Mouse (Mus musculus) MEL (cell line): ENCODE data around the gene Tpcn2. TPM values are rescaled to one million over a fixed set of nuclear protein-coding genes. Genes with fewer than 3 reads are reported as not detected.

Source experiments
- DNase-seq: peaks from one replicate; pipeline ENCODE4 v3.0.0; 2011; ENCODE audit warnings: low read depth, low spot score
- H3K27ac ChIP-seq: 2 replicates; pipeline ENCODE4 v1.5.1; 2012; ENCODE audit warnings: low read depth, mild to moderate bottlenecking, control low read depth, low read length, moderate library complexity; ENCODE audit not compliant: control insufficient read depth
- H3K27me3 ChIP-seq, 2 experiments: fragments of 150-350 bp in 1 of 2; sonication (generic) in 1 of 2; 2 replicates each; pipeline ENCODE4 v1.6.1; 2012; ENCODE audit warnings: low read length in 2 of 2, mild to moderate bottlenecking in 2 of 2, improper control_type of control experiment in 1 of 2, moderate library complexity in 1 of 2; ENCODE audit not compliant: insufficient read depth in 2 of 2, control insufficient read depth in 1 of 2
- H3K36me3 ChIP-seq, 2 experiments: 2 replicates each; pipeline ENCODE4 v1.6.1; 2012 to 2014; ENCODE audit warnings: low read length in 2 of 2, improper control_type of control experiment in 1 of 2, inconsistent platforms in 1 of 2, mild to moderate bottlenecking in 1 of 2; ENCODE audit not compliant: insufficient read depth in 2 of 2, control insufficient read depth in 1 of 2
- H3K4me1 ChIP-seq, 2 experiments: fragments of 150-350 bp in 1 of 2; sonication (generic) in 1 of 2; 2 replicates each; pipeline ENCODE4 v1.6.1; 2012; ENCODE audit warnings: low read length in 2 of 2, improper control_type of control experiment in 1 of 2, mild to moderate bottlenecking in 1 of 2; ENCODE audit not compliant: insufficient read depth in 2 of 2, control insufficient read depth in 1 of 2
- H3K4me3 ChIP-seq, 2 experiments: fragments of 150-350 bp in 1 of 2; sonication (generic) in 1 of 2; 2 replicates each; pipeline ENCODE4 v1.5.1; 2012; ENCODE audit warnings: low read depth in 2 of 2, low read length in 2 of 2, mild to moderate bottlenecking in 2 of 2, moderate library complexity in 2 of 2, control low read depth in 1 of 2, improper control_type of control experiment in 1 of 2; ENCODE audit not compliant: control insufficient read depth in 1 of 2, insufficient read depth in 1 of 2
- H3K79me2 ChIP-seq: 2 replicates; pipeline ENCODE4 v1.6.1; 2012; ENCODE audit warnings: mild to moderate bottlenecking, low read length, moderate library complexity; ENCODE audit not compliant: control insufficient read depth, poor library complexity, insufficient read depth
- H3K9ac ChIP-seq: 2 replicates; pipeline ENCODE4 v1.6.1; 2012; ENCODE audit warnings: low read depth, mild to moderate bottlenecking, control low read depth, low read length, moderate library complexity; ENCODE audit not compliant: control insufficient read depth, poor library complexity, severe bottlenecking
- H3K9me3 ChIP-seq: fragments of 150-350 bp; sonication (generic); replicated peaks from 2 replicates; pipeline ENCODE4 v1.6.1; 2012; ENCODE audit warnings: mild to moderate bottlenecking, low read length, improper control_type of control experiment, moderate library complexity; ENCODE audit not compliant: insufficient read depth
- BHLHE40 ChIP-seq: IDR thresholded peaks from 2 replicates; pipeline ENCODE4 v1.6.1; 2012; ENCODE audit warnings: low read depth, mild to moderate bottlenecking, inconsistent platforms, low read length, improper control_type of control experiment, borderline replicate concordance
- CHD1 ChIP-seq: IDR thresholded peaks from 2 replicates; pipeline ENCODE4 v1.6.1; 2012; ENCODE audit warnings: low read depth, mild to moderate bottlenecking, inconsistent platforms, low read length, improper control_type of control experiment
- E2F4 ChIP-seq: IDR thresholded peaks from 2 replicates; pipeline ENCODE4 v1.6.1; 2011; ENCODE audit warnings: low read depth, low read length, improper control_type of control experiment, borderline replicate concordance
- HCFC1 ChIP-seq: IDR thresholded peaks from 2 replicates; pipeline ENCODE4 v1.6.1; 2012; ENCODE audit warnings: low read depth, mild to moderate bottlenecking, inconsistent platforms, low read length, improper control_type of control experiment, moderate library complexity
- JUND ChIP-seq: IDR thresholded peaks from 2 replicates; pipeline ENCODE4 v1.6.1; 2011; ENCODE audit warnings: low read depth, mild to moderate bottlenecking, improper control_type of control experiment, low read length
- MAFK ChIP-seq: IDR thresholded peaks from 2 replicates; pipeline ENCODE4 v1.6.1; 2011; ENCODE audit warnings: low read depth, mild to moderate bottlenecking, low read length, improper control_type of control experiment, borderline replicate concordance
- MAX ChIP-seq: IDR thresholded peaks from 2 replicates; pipeline ENCODE4 v1.6.1; 2011; ENCODE audit warnings: low read length, improper control_type of control experiment
- MEF2A ChIP-seq: IDR thresholded peaks from 2 replicates; pipeline ENCODE4 v1.6.1; 2014; ENCODE audit warnings: low read depth, mild to moderate bottlenecking, inconsistent platforms, low read length, improper control_type of control experiment; ENCODE audit not compliant: poor library complexity, insufficient replicate concordance, severe bottlenecking; ENCODE audit errors: extremely low read depth
- NELFE ChIP-seq: IDR thresholded peaks from 2 replicates; pipeline ENCODE4 v1.6.1; 2011; ENCODE audit warnings: low read depth, low read length, improper control_type of control experiment
- POLR2AphosphoS2 ChIP-seq: IDR thresholded peaks from 2 replicates; pipeline ENCODE4 v1.6.1; 2011; ENCODE audit warnings: low read length, improper control_type of control experiment
- POLR2AphosphoS5 ChIP-seq: IDR thresholded peaks from 2 replicates; pipeline ENCODE4 v1.6.1; 2012; ENCODE audit warnings: low read depth, borderline replicate concordance, mild to moderate bottlenecking, inconsistent platforms, low read length, moderate library complexity, mixed read lengths
- SIN3A ChIP-seq: IDR thresholded peaks from 2 replicates; pipeline ENCODE4 v1.6.1; 2012; ENCODE audit warnings: low read length, improper control_type of control experiment, inconsistent platforms
- TCF12 ChIP-seq: IDR thresholded peaks from 2 replicates; pipeline ENCODE4 v1.6.1; 2014; ENCODE audit warnings: low read depth, mild to moderate bottlenecking, inconsistent platforms, low read length, improper control_type of control experiment, moderate library complexity
- USF1 ChIP-seq: IDR thresholded peaks from 2 replicates; pipeline ENCODE4 v1.6.1; 2014; ENCODE audit warnings: low read depth, mild to moderate bottlenecking, inconsistent platforms, low read length, improper control_type of control experiment, moderate library complexity
- ZMIZ1 ChIP-seq: IDR thresholded peaks from 2 replicates; pipeline ENCODE4 v1.6.1; 2012; ENCODE audit warnings: low read depth, mild to moderate bottlenecking, inconsistent platforms, low read length, improper control_type of control experiment, moderate library complexity
- polyA plus RNA-seq, 2 experiments: library from polyadenylated mRNA; stranded (reverse) in 1 of 2; unstranded in 1 of 2; fragments of >175 nt in 1 of 2; fragments of >200 nt in 1 of 2; gene quantifications; 2 replicates each; pipeline versions ENCODE4 v1.2.1 to v1.2.4; 2012; ENCODE audit warnings: low replicate concordance in 2 of 2, low read depth in 1 of 2; ENCODE audit not compliant: insufficient read length in 2 of 2, insufficient read depth in 1 of 2, missing spikeins in 1 of 2
- total RNA-seq: library from RNA; depleted of rRNA; stranded (reverse); fragments of 300-350 nt; gene quantifications from 2 replicates; pipeline ENCODE4 v1.2.3, GENCODE M21; 2012

The Tpcn2 gene
- total and polyA plus RNA-seq, 3 experiments: 6.4 to 10.3 TPM; not detected in 1

GRCm38 (mm10) chr7:145226641-145227040 lies 57.2 kb downstream of the Tpcn2 start:
- no peaks in the 10 kb centered on the region for H3K79me2 ChIP-seq
- H3K4me1 ChIP-seq: no peaks in the 10 kb centered on the region
- no peaks in the 10 kb centered on the region for H3K9me3 ChIP-seq
- H3K4me3 ChIP-seq: no peak overlapping the region
- TF ChIP-seq USF1 (no peak), NELFE (no peak), MAFK (no peak)
- no peak for DNase-seq
- H3K36me3 ChIP-seq: no peaks in the 10 kb centered on the region
- no peak overlapping the region for H3K27ac ChIP-seq
- H3K27me3 ChIP-seq: no peaks in the 10 kb centered on the region
- no peak overlapping the region for H3K9ac ChIP-seq

- no peak for DNase-seq
- H3K9me3 ChIP-seq: no peaks in the 10 kb centered on the region
- H3K9ac ChIP-seq: no peak overlapping the region
- no peak overlapping the region for H3K27ac ChIP-seq
- no peaks in the 10 kb centered on the region for H3K79me2 ChIP-seq
- H3K4me1 ChIP-seq: no peaks in the 10 kb centered on the region
- no peaks in the 10 kb centered on the region for H3K27me3 ChIP-seq
- H3K4me3 ChIP-seq: no peak overlapping the region
- TF ChIP-seq JUND: no peak
- no peak for TF ChIP-seq HCFC1
- TF ChIP-seq CHD1: no peak
- no peak for TF ChIP-seq POLR2AphosphoS5
- no peak for TF ChIP-seq TCF12
- TF ChIP-seq E2F4: no peak
- no peak for TF ChIP-seq MAFK
- no peak for TF ChIP-seq MAX
- TF ChIP-seq BHLHE40: no peak
- TF ChIP-seq ZMIZ1: no peak
- TF ChIP-seq POLR2AphosphoS2: no peak
- TF ChIP-seq MEF2A: no peak
- no peak for TF ChIP-seq SIN3A
- H3K36me3 ChIP-seq: no peaks in the 10 kb centered on the region
Observed at GRCm38 (mm10) chr7:145225626-145226025, 58.2 kb downstream of the Tpcn2 start.
